Mouse (Mus musculus) liver, embryonic 16.5 days (tissue): ENCODE measurements around the gene Nos3. TPM values are rescaled to one million over a fixed set of nuclear protein-coding genes. Genes with fewer than 3 reads are reported as not detected.
"Not testable (repeated sequence)": the region's sequence is repeated elsewhere in the genome, so short reads cannot be mapped to it uniquely, and the experiment has no call there.

Experiments used
- ATAC-seq: fragments of 200-750 bp; cut with Nextera tagmentation; 2 replicates; pipeline ENCODE4 v1.8.0; 2017; ENCODE audit warnings: low read depth, mild to moderate bottlenecking, moderate number of reproducible peaks, moderate library complexity
- H3K27ac ChIP-seq: fragments of 300-500 bp; sonication (generic); 2 replicates; pipeline ENCODE4 v1.5.1; 2014; ENCODE audit warnings: mild to moderate bottlenecking, low read length
- H3K27me3 ChIP-seq: fragments of 300-500 bp; sonication (generic); 2 replicates; pipeline ENCODE4 v1.6.1; 2014; ENCODE audit warnings: low read depth, low read length, mixed read lengths; ENCODE audit not compliant: control insufficient read depth, insufficient read depth
- H3K36me3 ChIP-seq: fragments of 300-500 bp; sonication (generic); 2 replicates; pipeline ENCODE4 v1.6.1; 2014; ENCODE audit warnings: mild to moderate bottlenecking; ENCODE audit not compliant: control insufficient read depth, insufficient read depth
- H3K4me1 ChIP-seq: fragments of 300-500 bp; sonication (generic); 2 replicates; pipeline ENCODE4 v1.6.1; 2014; ENCODE audit warnings: low read depth, low read length, mixed read lengths; ENCODE audit not compliant: control insufficient read depth
- H3K4me2 ChIP-seq: fragments of 300-500 bp; sonication (generic); 2 replicates; pipeline ENCODE4 v1.6.1; 2014; ENCODE audit warnings: low read depth, low read length, mixed read lengths
- H3K4me3 ChIP-seq: fragments of 300-500 bp; sonication (generic); 2 replicates; pipeline ENCODE4 v1.5.1; 2014; ENCODE audit warnings: low read depth, mild to moderate bottlenecking, low read length
- H3K9ac ChIP-seq: fragments of 300-500 bp; sonication (generic); 2 replicates; pipeline ENCODE4 v1.6.1; 2014; ENCODE audit warnings: low read depth, low read length
- H3K9me3 ChIP-seq: fragments of 300-500 bp; sonication (generic); replicated peaks from 2 replicates; pipeline ENCODE4 v1.6.1; 2016; ENCODE audit warnings: low read length; ENCODE audit not compliant: control insufficient read depth
- WGBS: fragments of 180-500 bp; shearing (Covaris S2); extraction: QIAGEN DNeasy Blood & Tissue Kit; methylation state at CpG from one replicate; pipeline ENCODE4 v1.1.7; 2014; ENCODE audit not compliant: insufficient replicate concordance; 5-methylcytosine and 5-hydroxymethylcytosine counted together
- polyA plus RNA-seq: library from polyadenylated mRNA; unstranded; fragments of >200 nt; fragmentation: Nextera tagmentation; extraction: Ambion mirVana; gene quantifications from 2 replicates; pipeline ENCODE4 v1.2.1, GENCODE M21; 2015

Gene Nos3
- polyA plus RNA-seq, 1 experiment from 2014 or later, result 2.2 TPM

GRCm38 (mm10) chr5:24394165-24394894 is 29.7 kb downstream of the Nos3 start:
- Histone ChIP-seq H3K36me3 (no peaks in the 10 kb centered on the region), H3K27ac (peak overlapping the region; percentile 84), H3K9me3 (no peaks in the 10 kb centered on the region), H3K9ac (peak overlapping the region; percentile 67), H3K27me3 (no peaks in the 10 kb centered on the region), H3K4me3 (peak overlapping the region; percentile 75), H3K4me1 (peaks cover 15% of the 10 kb centered on the region), H3K4me2 (peak overlapping the region; percentile 87)
- ATAC-seq, result peak; percentile 96
- WGBS, result under 1% methylated on average over 36 of the region's 36 CpGs

GRCm38 (mm10) chr5:24396254-24396653 is 31.6 kb downstream of the Nos3 start:
- not testable (repeated sequence) for H3K4me3 ChIP-seq, H3K4me2 ChIP-seq, H3K9ac ChIP-seq, H3K9me3 ChIP-seq, H3K27me3 ChIP-seq, H3K36me3 ChIP-seq, ATAC-seq, H3K27ac ChIP-seq
- peaks cover 10% of the 10 kb centered on the region for H3K4me1 ChIP-seq
- WGBS, result 77% methylated on average over 6 of the region's 6 CpGs

- no peak for ATAC-seq
- Histone ChIP-seq H3K4me2 (no peak overlapping the region), H3K4me1 (peaks cover 3% of the 10 kb centered on the region; the same call in 1 of the 2 replicates), H3K36me3 (no peaks in the 10 kb centered on the region; the same call in 1 of the 2 replicates), H3K27me3 (no peaks in the 10 kb centered on the region), H3K9ac (no peak overlapping the region), H3K27ac (no peak overlapping the region), H3K9me3 (no peaks in the 10 kb centered on the region), H3K4me3 (no peak overlapping the region)
- WGBS, result 73% methylated on average over 10 of the region's 10 CpGs
Measured at GRCm38 (mm10) chr5:24399686-24400085, 35.1 kb downstream of the Nos3 start.

- Histone ChIP-seq H3K36me3 (no peaks in the 10 kb centered on the region; the same call in 1 of the 2 replicates), H3K27ac (no peak overlapping the region), H3K4me3 (no peak overlapping the region), H3K9me3 (no peaks in the 10 kb centered on the region), H3K4me2 (no peak overlapping the region), H3K27me3 (no peaks in the 10 kb centered on the region), H3K4me1 (peaks cover 3% of the 10 kb centered on the region; the same call in 1 of the 2 replicates), H3K9ac (no peak overlapping the region)
- ATAC-seq, result no peak
- 80% methylated on average over 11 of the region's 11 CpGs for WGBS
Measured at GRCm38 (mm10) chr5:24400362-24400761, 35.8 kb downstream of the Nos3 start.

GRCm38 (mm10) chr5:24400911-24401605 is 36.4 kb downstream of the Nos3 start:
- no peak overlapping the region for H3K4me3 ChIP-seq
- 83% methylated on average over 5 of the region's 5 CpGs for WGBS
- no peaks in the 10 kb centered on the region; the same call in 1 of the 2 replicates for H3K36me3 ChIP-seq

GRCm38 (mm10) chr5:24401969-24402368 is 37.4 kb downstream of the Nos3 start:
- Histone ChIP-seq H3K9ac (no peak overlapping the region), H3K27ac (no peak overlapping the region), H3K36me3 (no peaks in the 10 kb centered on the region; the same call in 1 of the 2 replicates), H3K4me1 (peaks cover 3% of the 10 kb centered on the region; the same call in 1 of the 2 replicates), H3K9me3 (no peaks in the 10 kb centered on the region), H3K4me2 (no peak overlapping the region), H3K4me3 (no peak overlapping the region), H3K27me3 (no peaks in the 10 kb centered on the region)
- WGBS, result 76% methylated on average over 9 of the region's 9 CpGs
- ATAC-seq, result no peak

More at GRCm38 (mm10) chr5:24400911-24401605, 36.4 kb downstream of the Nos3 start:
- Histone ChIP-seq H3K27me3 (no peaks in the 10 kb centered on the region), H3K9ac (no peak overlapping the region), H3K9me3 (no peaks in the 10 kb centered on the region), H3K4me2 (no peak overlapping the region), H3K27ac (no peak overlapping the region), H3K4me1 (peaks cover 3% of the 10 kb centered on the region; the same call in 1 of the 2 replicates)
- ATAC-seq, result no peak

GRCm38 (mm10) chr5:24404594-24405360 is 40.2 kb downstream of the Nos3 start:
- Histone ChIP-seq H3K9me3 (no peaks in the 10 kb centered on the region), H3K4me1 (peaks cover 3% of the 10 kb centered on the region; the same call in 1 of the 2 replicates), H3K9ac (no peak overlapping the region), H3K4me3 (no peak overlapping the region), H3K27ac (no peak overlapping the region), H3K27me3 (no peaks in the 10 kb centered on the region), H3K4me2 (no peak overlapping the region), H3K36me3 (no peaks in the 10 kb centered on the region; the same call in 1 of the 2 replicates)
- 55% methylated on average over 6 of the region's 6 CpGs for WGBS
- ATAC-seq, result no peak

- WGBS, result 60% methylated on average over 3 of the region's 3 CpGs
- no peaks in the 10 kb centered on the region; the same call in 1 of the 2 replicates for H3K36me3 ChIP-seq
Measured at GRCm38 (mm10) chr5:24405389-24405876, 40.8 kb downstream of the Nos3 start.

More at GRCm38 (mm10) chr5:24405389-24405876, 40.8 kb downstream of the Nos3 start:
- no peak overlapping the region for H3K4me2 ChIP-seq
- no peaks in the 10 kb centered on the region for H3K9me3 ChIP-seq
- no peaks in the 10 kb centered on the region for H3K27me3 ChIP-seq
- no peak overlapping the region for H3K27ac ChIP-seq
- H3K4me3 ChIP-seq, result no peak overlapping the region
- peaks cover 3% of the 10 kb centered on the region; the same call in 1 of the 2 replicates for H3K4me1 ChIP-seq
- ATAC-seq, result no peak
- H3K9ac ChIP-seq, result no peak overlapping the region
